Mouse (Mus musculus) forebrain, embryonic 16.5 days (tissue): ENCODE measurements around the gene Vmn2r21. TPM values are rescaled to one million over a fixed set of nuclear protein-coding genes. Genes with fewer than 3 reads are reported as not detected.
"Not testable (repeated sequence)": the region's sequence is repeated elsewhere in the genome, so short reads cannot be mapped to it uniquely, and the experiment has no call there.

Experiments used
- ATAC-seq: fragments of 200-750 bp; cut with Nextera tagmentation; 2 replicates; pipeline ENCODE4 v1.8.0; 2017; ENCODE audit warnings: mild to moderate bottlenecking, moderate library complexity
- H3K27ac ChIP-seq: fragments of 300-500 bp; sonication (generic); 2 replicates; pipeline ENCODE4 v1.5.1; 2014; ENCODE audit warnings: low read length, control low read depth
- H3K27me3 ChIP-seq: fragments of 300-500 bp; sonication (generic); replicated peaks from 2 replicates; pipeline ENCODE4 v1.6.1; 2014; ENCODE audit warnings: low read length; ENCODE audit not compliant: control insufficient read depth, insufficient read depth
- H3K36me3 ChIP-seq: fragments of 300-500 bp; sonication (generic); 2 replicates; pipeline ENCODE4 v1.6.1; 2014; ENCODE audit not compliant: control insufficient read depth, insufficient read depth
- H3K4me1 ChIP-seq: fragments of 300-500 bp; sonication (generic); replicated peaks from 2 replicates; pipeline ENCODE4 v1.6.1; 2014; ENCODE audit warnings: low read length; ENCODE audit not compliant: control insufficient read depth, insufficient read depth
- H3K4me2 ChIP-seq: fragments of 300-500 bp; sonication (generic); 2 replicates; pipeline ENCODE4 v1.6.1; 2014; ENCODE audit warnings: mild to moderate bottlenecking, low read length, control low read depth
- H3K4me3 ChIP-seq: fragments of 300-500 bp; sonication (generic); replicated peaks from 2 replicates; pipeline ENCODE4 v1.5.1; 2014; ENCODE audit warnings: mild to moderate bottlenecking, low read length, control low read depth
- H3K9ac ChIP-seq: fragments of 300-500 bp; sonication (generic); replicated peaks from 2 replicates; pipeline ENCODE4 v1.6.1; 2014; ENCODE audit warnings: low read depth, low read length, control low read depth
- H3K9me3 ChIP-seq: fragments of 300-500 bp; sonication (generic); 2 replicates; pipeline ENCODE4 v1.6.1; 2016; ENCODE audit warnings: low read length; ENCODE audit not compliant: control insufficient read depth
- WGBS: fragments of 180-500 bp; shearing (Covaris S2); extraction: QIAGEN DNeasy Blood & Tissue Kit; methylation state at CpG from one replicate; pipeline ENCODE4 v1.1.7; 2014; 5-methylcytosine and 5-hydroxymethylcytosine counted together
- polyA plus RNA-seq: library from polyadenylated mRNA; unstranded; fragments of >200 nt; fragmentation: Nextera tagmentation; extraction: Ambion mirVana; gene quantifications from 2 replicates; pipeline ENCODE4 v1.2.1, GENCODE M21; 2015

Gene Vmn2r21
- not detected in 2 replicates for polyA plus RNA-seq

DNA sequence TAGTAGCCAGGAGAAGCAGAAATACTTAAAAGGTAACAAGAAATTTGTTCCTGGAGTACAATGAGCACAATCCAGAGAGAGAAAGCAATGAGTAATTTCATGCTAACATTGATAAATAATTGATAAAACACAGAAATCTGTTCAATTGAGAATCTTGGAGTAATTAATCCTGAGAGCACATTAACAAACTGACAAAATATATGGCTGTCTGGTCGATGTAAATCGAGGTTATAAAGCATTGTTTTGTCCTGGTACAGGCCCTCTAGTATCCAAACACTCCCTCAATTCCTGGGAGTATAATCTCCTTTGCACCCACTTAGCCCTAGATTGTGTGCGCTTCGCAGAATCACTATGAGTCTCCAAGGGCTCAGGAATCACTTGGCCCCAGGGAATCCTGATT, at the start of gene Vmn2r21:
Gene Vmn2r21, minus strand, starts transcription at position 101 of the 400 bp plus-strand sequence.
- not testable (repeated sequence) for H3K36me3 ChIP-seq, H3K27ac ChIP-seq, H3K9ac ChIP-seq, H3K27me3 ChIP-seq, H3K4me3 ChIP-seq, H3K4me1 ChIP-seq, H3K4me2 ChIP-seq, H3K9me3 ChIP-seq, ATAC-seq
- WGBS, result no CpG with 5 or more reads among the region's 4 CpGs

DNA sequence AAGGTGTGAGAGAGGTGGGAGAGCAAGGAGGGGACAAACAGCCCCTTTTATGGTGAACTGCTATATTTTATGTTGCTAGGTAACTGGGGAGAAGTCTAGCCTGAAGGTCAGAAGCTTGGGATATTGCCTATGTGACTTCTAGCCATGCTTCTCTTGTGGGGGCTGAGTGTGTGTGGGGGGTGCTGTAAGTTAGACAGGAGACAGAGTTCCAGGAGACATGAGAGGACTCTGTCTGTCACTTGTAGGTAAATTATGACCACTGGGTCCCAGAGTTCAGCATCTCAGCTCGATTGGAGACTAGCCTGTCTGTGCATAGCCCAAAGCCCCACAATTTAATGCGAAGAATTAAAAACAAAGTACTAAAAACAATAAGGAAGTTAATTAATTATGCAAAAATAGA, 41.5 kb upstream of the Vmn2r21 start:
- H3K27ac ChIP-seq, H3K4me3 ChIP-seq, H3K9me3 ChIP-seq, H3K36me3 ChIP-seq, H3K4me1 ChIP-seq, ATAC-seq, H3K9ac ChIP-seq, H3K4me2 ChIP-seq, H3K27me3 ChIP-seq: not testable (repeated sequence)
- WGBS, result no CpG with 5 or more reads among the region's 2 CpGs

DNA sequence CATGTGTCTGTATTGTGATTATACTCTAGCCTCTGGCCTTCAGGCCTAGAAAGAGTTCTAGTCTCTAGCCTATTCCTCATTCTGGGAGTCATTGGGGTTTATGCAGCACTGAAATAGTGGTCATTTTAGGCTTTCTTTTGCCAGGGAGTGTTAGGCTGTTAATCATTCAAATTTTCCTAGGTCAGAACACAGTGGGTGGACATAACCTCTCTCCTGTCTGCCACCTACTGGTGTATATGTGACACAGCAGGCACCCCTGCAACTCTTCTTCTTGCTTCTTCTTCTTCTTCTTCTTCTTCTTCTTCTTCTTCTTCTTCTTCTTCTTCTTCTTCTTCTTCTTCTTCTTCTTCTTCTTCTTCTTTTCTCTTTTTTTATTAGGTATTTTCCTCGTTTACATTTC, 6.5 kb upstream of the Vmn2r21 start:
- H3K27me3 ChIP-seq, H3K4me2 ChIP-seq, ATAC-seq, H3K9ac ChIP-seq, H3K9me3 ChIP-seq, H3K4me3 ChIP-seq, H3K4me1 ChIP-seq, H3K27ac ChIP-seq, H3K36me3 ChIP-seq: not testable (repeated sequence)
- no CpG with 5 or more reads among the region's 1 CpGs for WGBS

DNA sequence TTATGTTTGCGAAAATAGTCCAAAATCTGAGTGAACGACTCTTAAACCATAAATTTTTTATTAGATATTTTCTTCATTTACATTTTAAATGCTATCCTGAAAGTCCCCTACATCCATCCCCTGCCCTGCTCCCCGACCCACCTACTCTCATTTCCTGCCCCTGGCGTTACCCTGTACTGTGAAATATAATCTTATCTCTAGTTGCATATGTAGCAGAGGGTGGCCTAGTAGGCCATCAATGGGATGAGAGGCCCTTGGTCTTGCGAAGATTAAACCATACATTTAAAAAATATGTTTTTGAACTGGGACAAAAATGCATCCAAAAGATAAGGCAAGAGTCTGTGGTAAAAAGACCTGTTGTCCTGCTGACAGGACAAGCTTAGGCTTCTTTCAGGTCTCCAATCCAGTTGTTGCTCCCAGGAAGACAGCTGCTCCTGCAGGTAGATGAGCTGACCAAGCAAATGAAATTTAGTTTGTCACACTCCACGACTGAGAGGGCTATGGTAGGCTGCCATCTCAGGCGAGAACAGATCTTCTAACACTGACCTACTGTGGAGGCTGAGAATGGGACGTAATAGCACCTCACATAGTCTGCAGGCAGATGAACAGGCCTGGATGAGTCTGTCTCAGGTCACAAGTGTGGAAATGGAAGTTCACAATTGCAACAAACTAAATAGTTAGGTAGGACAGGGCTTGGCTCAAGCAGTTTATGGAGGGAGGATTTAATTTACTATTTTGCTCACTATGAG, 10.8 kb downstream of the Vmn2r21 start:
- no CpG with 5 or more reads among the region's 8 CpGs for WGBS
- H3K4me2 ChIP-seq, H3K4me3 ChIP-seq, ATAC-seq, H3K9ac ChIP-seq, H3K27me3 ChIP-seq, H3K36me3 ChIP-seq, H3K4me1 ChIP-seq, H3K27ac ChIP-seq, H3K9me3 ChIP-seq: not testable (repeated sequence)

DNA sequence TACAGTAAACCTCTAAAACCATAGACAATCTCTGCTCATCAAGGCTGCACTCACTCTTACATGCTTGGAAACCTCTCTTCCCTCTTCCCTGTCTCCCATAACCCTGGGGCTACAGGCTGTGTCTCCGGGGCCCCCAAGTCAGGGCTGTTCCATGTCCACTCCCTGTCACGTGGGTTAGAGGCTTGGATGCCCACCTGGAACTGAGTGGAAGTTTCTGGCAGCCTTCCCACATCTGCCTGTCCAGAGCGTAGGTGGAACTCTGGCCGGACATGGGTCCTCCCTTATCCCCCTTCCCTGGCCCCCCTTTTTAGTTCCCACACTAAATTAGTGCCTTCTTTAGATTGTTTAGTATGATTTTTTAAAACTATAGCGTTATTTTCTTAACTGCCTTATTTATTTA, 60.2 kb downstream of the Vmn2r21 start:
- not testable (repeated sequence) for H3K4me1 ChIP-seq
- WGBS, result no CpG with 5 or more reads among the region's 5 CpGs

DNA sequence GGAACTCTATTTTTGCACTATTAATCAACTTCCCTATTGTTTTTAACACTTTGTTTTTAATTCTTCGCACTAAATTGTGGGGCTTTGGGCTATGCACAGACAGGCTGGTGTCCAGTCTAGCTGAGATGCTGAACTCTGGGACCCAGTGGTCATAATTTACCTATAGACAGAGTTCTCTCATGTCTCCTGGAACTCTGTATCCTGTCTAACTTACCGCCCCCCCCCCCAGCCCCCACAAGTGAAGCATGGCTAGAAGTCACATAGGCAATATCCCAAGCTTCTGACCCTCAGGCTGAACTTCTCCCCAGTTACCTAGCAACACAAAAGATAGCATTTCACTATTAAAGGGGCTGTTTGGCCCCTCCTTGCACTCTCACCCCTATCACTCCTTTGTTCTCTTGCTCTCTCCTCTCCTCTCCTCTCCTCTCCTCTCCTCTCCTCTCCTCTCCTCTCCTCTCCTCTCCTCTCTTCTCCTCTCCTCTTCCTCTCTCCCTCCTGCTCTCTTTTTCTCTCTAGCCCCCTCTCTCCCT, 60.7 kb downstream of the Vmn2r21 start:
- not testable (repeated sequence) for H3K27me3 ChIP-seq, ATAC-seq, H3K4me3 ChIP-seq, H3K9ac ChIP-seq, H3K4me2 ChIP-seq, H3K36me3 ChIP-seq, H3K4me1 ChIP-seq, H3K9me3 ChIP-seq, H3K27ac ChIP-seq
- WGBS, result no CpG with 5 or more reads among the region's 2 CpGs

More for the DNA sequence above, 60.2 kb downstream of the Vmn2r21 start:
- H3K27ac ChIP-seq, H3K9me3 ChIP-seq, H3K36me3 ChIP-seq, H3K4me2 ChIP-seq, H3K4me3 ChIP-seq, H3K27me3 ChIP-seq, H3K9ac ChIP-seq, ATAC-seq: not testable (repeated sequence)

DNA sequence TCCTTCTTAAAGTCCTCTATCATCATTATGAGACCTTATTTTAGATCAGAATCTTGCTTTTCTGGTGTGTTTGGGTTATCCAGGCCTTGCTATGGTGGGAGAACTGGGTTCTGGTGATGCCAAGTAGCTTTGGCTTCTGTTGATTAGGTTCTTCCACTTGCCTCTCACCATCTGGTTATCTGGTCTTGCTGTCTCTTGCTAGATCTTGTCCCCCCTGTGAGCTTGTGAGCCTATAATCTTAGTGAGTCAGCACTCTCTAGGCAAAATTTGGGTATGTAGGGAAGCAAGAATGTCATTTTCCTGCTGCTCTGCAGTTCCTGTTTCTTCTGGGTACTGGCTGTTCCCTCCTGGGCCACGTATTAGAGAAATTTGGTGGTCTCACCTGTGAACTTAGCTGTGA, 64.6 kb downstream of the Vmn2r21 start:
- not testable (repeated sequence) for H3K4me1 ChIP-seq, H3K36me3 ChIP-seq, H3K9ac ChIP-seq, H3K27ac ChIP-seq, ATAC-seq, H3K4me2 ChIP-seq, H3K9me3 ChIP-seq, H3K4me3 ChIP-seq, H3K27me3 ChIP-seq
- WGBS, result no CpG with 5 or more reads among the region's 1 CpGs

Other genes with a start within 250 kb of the Vmn2r21 start
- gene Clec4e, start 243.5 kb downstream of the Vmn2r21 start, polyA plus RNA-seq, result not detected in 2 replicates
- gene Vmn2r19, start 225.1 kb downstream of the Vmn2r21 start, polyA plus RNA-seq, result not detected in 2 replicates
- gene Vmn2r20, start 115.3 kb downstream of the Vmn2r21 start, polyA plus RNA-seq, result not detected in 2 replicates
- not detected in 2 replicates for gene Vmn2r22, start 117.3 kb upstream of the Vmn2r21 start, polyA plus RNA-seq
- gene Vmn2r23, start 169.3 kb upstream of the Vmn2r21 start, polyA plus RNA-seq, result not detected in 2 replicates
- gene Vmn2r24, start 245.5 kb upstream of the Vmn2r21 start, polyA plus RNA-seq, result not detected in 2 replicates